Mouse (Mus musculus): ENCODE results near the gene Gnb1l. TPM values are rescaled to one million over a fixed set of nuclear protein-coding genes. Genes with fewer than 3 reads are reported as not detected.
"Not testable (repeated sequence)": the region's sequence is repeated elsewhere in the genome, so short reads cannot be mapped to it uniquely, and the experiment has no call there.

Gnb1l gene
- polyA plus RNA-seq, 1 experiment = 13.1 TPM

DNA sequence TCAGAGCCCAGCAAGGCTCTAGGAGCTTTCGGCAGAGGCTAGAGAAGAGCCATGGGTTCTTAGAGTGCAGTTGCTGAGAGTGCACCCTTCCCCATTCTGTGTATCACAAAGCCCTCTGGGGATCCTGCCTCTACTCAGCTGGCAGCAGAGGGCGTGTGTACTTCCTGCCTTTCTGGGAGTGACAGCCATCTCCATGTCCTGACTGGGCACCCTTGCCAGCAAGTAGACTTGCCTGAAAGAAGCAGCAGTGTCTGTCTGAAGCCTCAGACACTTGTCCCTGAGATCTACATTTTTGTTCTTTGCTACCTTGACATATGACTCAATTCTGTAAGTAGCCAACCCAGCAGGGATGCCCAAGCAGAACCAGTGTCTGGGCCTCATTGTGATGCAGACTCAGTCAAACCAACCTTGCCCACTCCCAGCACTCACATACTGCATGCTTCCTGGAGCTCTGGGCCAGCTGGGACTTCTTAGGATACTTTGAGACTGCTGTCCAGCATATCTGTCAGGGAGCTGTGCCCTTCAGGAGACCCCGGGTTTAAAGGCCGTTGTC, 17.5 kb upstream of the Gnb1l start:
- DNase-seq (ENCODE audit: low read depth, low spot score) = no peak
- 76% methylated on average over 4 of the region's 4 CpGs for WGBS

DNA sequence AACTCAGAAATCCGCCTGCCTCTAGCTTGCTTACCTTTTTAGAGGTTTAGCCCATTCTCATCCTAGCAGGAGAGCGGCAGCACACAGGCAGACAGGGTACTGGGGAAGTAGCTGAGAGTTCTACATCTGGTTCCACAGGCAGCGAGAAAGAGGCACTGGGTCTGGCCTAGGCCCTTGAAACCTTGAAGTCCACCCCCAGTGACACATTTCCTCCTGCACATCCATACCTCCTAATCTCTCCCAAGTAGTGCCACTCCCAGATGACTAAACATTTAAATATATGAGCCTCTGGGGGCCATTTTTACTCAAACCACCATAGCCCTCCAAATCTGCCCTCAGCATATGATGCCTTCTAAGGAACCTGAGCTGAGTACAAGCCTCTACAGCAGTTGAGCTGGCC, 16.1 kb upstream of the Gnb1l start:
- no peak for DNase-seq (ENCODE audit: low read depth, low spot score)
- WGBS = 96% methylated on average over 3 of the region's 3 CpGs

- 86% methylated on average over 5 of the region's 5 CpGs for WGBS
- no peak for DNase-seq (ENCODE audit: low read depth, low spot score)
Measured at GRCm38 (mm10) chr16:18483839-18484238, 14.7 kb upstream of the Gnb1l start.

DNA sequence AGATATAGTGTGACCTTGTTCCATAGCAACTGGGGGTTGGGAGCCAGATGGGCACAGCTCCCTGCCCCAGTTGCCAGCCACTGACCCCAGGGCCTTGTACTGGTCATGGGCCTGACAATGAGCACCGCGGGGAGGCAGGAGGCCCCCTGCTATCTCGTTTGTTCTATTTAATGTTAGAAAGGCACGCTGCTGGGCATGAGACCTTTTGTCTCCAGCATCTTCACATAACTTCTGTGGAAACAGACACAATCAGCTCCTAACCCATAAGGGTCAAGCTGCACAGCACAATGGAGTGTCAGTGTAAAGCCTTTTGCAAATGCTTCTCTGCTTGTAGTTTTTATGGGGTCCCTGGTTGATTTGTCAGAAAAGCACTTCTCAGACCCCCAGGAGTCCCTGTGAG, 14.1 kb upstream of the Gnb1l start:
- no peak for DNase-seq (ENCODE audit: low read depth, low spot score)
- 65% methylated on average over 4 of the region's 4 CpGs for WGBS

DNA sequence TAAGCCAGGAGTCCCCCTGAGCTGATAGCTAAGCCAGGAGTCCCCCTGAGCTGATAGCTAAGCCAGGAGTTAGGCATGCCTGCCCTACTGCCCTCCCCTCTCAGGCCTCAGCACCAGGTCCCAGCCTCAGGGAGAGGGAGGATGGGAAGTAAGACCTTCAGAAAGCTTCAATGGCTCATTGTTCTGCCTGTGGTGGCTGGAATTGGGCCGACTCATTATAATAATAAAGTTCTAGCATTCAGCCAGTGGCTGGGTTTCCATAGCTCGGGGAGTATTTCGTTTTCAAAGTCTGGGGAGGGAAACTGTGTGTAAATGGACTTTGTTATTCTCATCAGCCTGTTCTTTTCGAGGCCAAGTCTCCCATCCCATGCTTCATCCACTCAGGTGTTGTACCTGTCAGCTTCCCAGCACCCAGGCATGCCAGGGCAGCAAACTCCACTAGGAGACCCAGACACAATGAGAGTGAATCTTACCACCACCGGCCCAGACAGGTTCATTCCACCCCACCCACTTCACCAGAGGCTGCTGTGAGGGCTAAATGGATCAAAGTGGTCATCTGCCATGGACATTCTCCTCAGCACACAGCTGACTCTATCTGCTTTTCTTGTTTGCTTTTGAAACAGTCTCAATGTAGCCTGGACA, 13.6 kb upstream of the Gnb1l start:
- 29% methylated on average over 5 of the region's 5 CpGs for WGBS
- DNase-seq (ENCODE audit: low read depth, low spot score) = no peak

DNA sequence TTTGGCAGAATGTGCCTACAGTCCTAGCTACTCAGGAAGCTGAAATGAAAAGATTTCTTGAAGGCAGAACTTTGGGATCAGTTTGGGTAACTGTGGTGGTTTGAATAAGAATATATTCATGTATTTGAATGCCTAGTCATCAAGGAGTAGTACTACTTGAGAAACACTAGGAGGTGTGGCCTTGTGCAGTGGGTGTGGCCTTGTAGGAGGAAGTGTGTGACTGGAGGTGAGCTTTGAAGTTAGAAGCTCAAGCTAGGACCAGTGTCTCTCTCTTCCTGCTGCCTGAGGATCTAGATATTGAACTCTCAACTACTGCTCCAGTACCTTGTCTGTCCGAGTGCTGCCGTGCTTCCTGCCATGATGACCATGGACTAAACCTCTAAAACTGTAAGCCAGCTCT, 12.4 kb upstream of the Gnb1l start:
- 94% methylated on average over 2 of the region's 2 CpGs for WGBS
- DNase-seq (ENCODE audit: low read depth, low spot score) = no peak

DNA sequence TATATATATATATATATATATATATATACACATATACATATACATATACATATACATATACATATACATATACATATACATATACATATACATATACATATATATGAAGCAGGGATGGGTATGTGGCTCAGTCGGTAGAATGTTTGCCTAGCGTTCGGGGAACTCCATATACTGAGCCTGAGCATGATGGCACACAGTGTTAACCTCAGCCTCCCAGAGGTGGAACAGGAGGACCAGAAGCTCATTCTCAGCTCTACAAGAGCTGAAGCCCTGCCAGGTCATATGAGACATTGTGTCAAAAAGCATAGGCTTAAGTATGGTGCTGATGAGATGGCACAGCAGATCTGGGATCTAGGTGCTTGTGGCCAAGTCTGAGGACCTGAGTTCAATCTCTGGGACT, 8.2 kb upstream of the Gnb1l start:
- DNase-seq (ENCODE audit: low read depth, low spot score) = no peak
- 96% methylated on average over 3 of the region's 3 CpGs for WGBS

GRCm38 (mm10) chr16:18490894-18491293, 7.6 kb upstream of the Gnb1l start:
- no peak for DNase-seq (ENCODE audit: low read depth, low spot score)
- WGBS = 50% methylated on average over 1 of the region's 1 CpGs

DNA sequence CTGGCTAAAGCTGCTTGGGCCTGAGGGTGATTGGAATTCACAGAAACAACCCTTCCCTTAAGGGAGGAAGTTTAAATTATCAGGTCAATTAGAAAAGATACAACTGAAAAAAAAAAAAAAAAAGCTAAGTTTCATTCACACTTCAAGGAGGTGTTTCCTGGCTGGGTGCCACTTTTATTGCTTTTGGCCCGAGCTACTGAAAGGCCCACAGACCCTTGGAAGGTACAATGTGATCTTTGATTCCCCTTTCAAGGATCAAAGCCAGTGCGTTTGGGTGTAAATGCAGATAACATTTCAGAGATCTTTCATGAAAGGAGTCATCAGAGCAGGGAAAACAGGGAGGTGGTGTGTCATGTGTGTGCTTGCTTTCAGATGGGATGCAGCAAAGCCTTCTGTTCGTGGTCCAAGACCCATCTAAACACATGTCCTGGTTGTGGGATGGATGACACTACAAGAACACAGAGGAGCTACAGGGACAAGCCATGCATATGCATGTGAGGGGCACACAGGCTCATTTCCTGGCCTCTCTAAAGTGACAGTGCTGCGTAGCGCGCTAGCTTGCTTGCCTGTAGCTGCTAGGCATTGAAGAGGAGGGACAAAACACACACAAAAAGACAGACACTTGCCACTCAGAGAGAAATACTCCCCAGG, 523 bp upstream of the Gnb1l start:
- WGBS = 2% methylated on average over 6 of the region's 6 CpGs
- peak; percentile 24 for DNase-seq (ENCODE audit: low read depth, low spot score)

DNA sequence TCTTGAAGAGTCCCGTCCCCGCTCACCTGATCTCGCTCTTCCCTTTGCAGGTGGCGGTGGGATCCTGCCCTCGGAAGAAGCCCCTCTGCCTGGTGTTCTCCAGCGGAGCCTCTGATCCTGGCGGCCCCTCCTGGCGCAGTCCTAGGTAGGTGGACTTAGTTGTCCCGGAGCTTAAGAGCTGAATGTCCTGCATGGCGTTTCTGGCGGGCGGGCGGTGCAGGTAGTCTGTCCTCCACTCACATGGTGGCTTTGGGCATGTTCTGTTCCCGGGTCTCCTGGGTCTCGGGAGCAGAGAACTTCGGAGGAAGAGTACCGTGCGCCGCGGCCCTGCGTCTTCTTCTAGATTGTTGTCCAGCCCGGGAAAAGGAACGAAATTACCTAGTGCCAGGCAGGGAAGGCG, 483 bp downstream of the Gnb1l start:
- WGBS = under 1% methylated on average over 24 of the region's 24 CpGs
- no peak for DNase-seq (ENCODE audit: low read depth, low spot score)

DNA sequence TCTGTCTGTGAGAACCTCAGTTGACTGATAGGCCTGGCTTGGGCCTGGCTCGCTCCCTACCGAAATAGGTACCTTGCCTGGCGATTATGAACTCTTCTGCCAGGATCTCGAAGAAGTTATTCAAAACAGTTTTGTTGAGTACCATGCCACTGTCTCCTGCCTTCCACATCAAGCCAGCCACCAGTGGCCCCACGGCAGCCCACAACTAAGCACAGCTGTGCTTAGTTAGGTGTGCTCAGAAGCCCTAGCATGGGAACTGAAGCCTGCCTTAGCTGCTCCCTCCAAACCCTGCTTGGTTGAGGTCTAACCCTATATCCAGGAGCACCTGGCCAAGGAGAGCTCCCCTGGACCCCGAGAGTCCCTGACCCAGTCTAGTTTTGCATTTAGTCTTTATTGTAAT, 3.0 kb downstream of the Gnb1l start:
- 96% methylated on average over 6 of the region's 6 CpGs for WGBS
- DNase-seq (ENCODE audit: low read depth, low spot score) = no peak

DNA sequence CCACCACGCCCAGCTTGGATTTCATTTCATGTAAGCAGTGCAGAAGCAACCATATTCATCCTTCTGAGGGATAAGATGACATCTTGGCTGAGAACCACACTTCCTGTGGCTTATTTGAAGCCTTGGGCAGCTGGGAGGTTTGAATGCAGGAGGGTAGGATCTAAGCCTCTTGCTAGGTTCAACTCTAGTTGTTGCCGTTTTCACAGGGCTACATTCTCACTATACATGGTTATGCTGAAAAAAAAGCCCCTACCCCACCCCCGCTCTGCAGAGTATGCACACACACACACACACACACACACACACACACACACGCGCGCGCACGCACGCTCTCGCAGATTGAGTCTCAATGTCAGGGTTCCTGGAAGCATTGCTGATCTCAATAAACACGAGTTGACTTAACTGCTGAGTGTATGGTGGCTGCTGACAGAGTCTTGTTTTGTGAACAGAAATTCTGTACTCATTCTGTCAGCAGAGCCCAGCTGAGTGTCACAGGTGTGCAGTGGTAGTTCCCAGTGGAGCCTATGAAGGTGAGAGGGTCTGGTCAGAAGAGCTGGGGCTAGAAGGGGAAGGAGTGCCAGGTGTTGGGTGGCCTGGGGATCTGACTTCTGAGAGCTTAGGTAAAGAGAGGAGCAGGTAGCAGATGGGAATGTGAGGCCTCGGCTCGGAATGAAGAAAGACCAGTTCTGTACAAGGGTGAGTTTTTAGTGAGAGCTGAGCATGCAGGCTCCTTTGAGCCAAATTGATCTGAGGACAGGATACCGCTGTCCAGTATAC, 5.2 kb downstream of the Gnb1l start:
- 88% methylated on average over 14 of the region's 14 CpGs for WGBS
- no peak for DNase-seq (ENCODE audit: low read depth, low spot score)

- WGBS = 91% methylated on average over 3 of the region's 3 CpGs
Measured at GRCm38 (mm10) chr16:18506524-18507199, 8.1 kb downstream of the Gnb1l start.

DNA sequence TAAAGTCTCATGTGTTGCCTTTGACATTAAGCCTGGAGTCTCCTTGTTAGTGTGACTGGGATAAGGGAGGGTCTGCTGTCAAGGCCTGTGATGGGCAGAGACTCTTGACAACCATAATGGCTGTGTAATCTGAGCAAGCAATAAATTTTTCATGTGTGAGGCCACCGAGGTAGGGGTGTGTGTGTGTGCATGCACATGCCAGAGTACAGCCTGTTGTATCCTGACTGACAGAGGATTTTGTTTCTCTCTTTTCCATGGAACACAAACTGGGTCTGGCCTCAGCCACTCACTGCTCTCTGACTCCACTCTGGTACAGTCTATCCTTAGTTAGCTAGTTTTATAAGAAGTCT, 8.7 kb downstream of the Gnb1l start:
- no peak for DNase-seq (ENCODE audit: low read depth, low spot score)
- WGBS = 17% methylated on average over 1 of the region's 1 CpGs

More at GRCm38 (mm10) chr16:18506524-18507199, 8.1 kb downstream of the Gnb1l start:
- DNase-seq (ENCODE audit: low read depth, low spot score) = no peak

GRCm38 (mm10) chr16:18511741-18512140, 13.2 kb downstream of the Gnb1l start:
- no peak for DNase-seq (ENCODE audit: low read depth, low spot score)
- WGBS = 85% methylated on average over 5 of the region's 5 CpGs

DNA sequence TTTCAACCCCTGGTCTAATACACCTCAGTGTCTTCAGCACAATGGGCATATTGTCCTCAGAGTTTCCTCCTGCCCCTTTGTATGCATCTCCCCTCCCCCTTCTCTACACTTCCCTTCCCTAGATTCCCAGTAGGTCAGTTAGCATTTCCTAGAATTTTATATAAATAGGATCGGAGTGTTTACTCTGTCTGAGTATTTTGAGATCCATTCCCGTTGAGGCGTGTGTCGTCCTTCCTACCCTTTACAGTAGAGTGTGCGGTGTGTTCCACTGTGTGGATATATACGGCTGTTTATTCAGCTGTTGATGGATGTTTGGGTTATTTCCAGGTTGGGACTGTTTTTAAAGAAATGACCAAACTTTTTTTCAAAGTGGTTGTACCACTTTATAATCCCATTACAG, 15.0 kb downstream of the Gnb1l start:
- DNase-seq (ENCODE audit: low read depth, low spot score) = no peak
- 16% methylated on average over 6 of the region's 6 CpGs for WGBS

- no peak for DNase-seq (ENCODE audit: low read depth, low spot score)
Measured at GRCm38 (mm10) chr16:18518091-18518490, 19.6 kb downstream of the Gnb1l start.

- WGBS = 84% methylated on average over 8 of the region's 8 CpGs
- DNase-seq (ENCODE audit: low read depth, low spot score) = no peak
Measured at GRCm38 (mm10) chr16:18523563-18524245, 25.2 kb downstream of the Gnb1l start.

DNA sequence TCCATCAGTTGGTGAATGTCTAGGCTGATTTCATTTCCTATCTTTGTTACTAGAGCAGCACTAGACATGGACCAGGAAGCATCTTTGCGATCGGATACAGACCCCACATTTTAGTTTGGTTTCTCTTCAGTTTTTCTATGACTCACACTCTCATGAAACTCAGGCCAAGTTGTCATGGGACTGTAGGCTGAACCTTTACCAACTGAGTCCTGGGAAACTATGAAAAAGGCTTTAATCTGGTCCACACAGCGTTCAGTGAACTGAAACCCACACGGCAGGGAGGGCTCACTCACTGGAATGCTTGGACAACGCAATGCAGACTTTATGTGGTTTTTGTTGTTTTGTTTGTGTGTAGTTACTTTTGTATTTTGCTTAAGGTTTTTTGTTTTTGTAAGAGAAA, 30.1 kb downstream of the Gnb1l start:
- 81% methylated on average over 5 of the region's 5 CpGs for WGBS
- no peak for DNase-seq (ENCODE audit: low read depth, low spot score)

GRCm38 (mm10) chr16:18533061-18533460, 34.5 kb downstream of the Gnb1l start:
- 96% methylated on average over 7 of the region's 7 CpGs for WGBS
- not testable (repeated sequence) for DNase-seq (ENCODE audit: low read depth, low spot score)

Measured in large intestine, adult 2 months (tissue).